Mouse (Mus musculus) spleen, adult 2 months (tissue): Measurements from ENCODE around the gene Dnajc30. TPM values are rescaled to one million over a fixed set of nuclear protein-coding genes. Genes with fewer than 3 reads are reported as not detected.
"Not testable (repeated sequence)": the region's sequence is repeated elsewhere in the genome, so short reads cannot be mapped to it uniquely, and the experiment has no call there.

Experiments used
- DNase-seq, 2 experiments: peaks; one replicate each; pipeline versions ENCODE4 v3.0.0 to v3.0.0-alpha.2; 2012 to 2021; ENCODE audit warnings: low spot score in 2 of 2, low read depth in 1 of 2
- H3K27ac ChIP-seq: fragments of 200-500 bp; 2 replicates; pipeline ENCODE4 v1.5.1; 2012; ENCODE audit warnings: low read length, inconsistent platforms; ENCODE audit not compliant: insufficient read depth
- H3K27me3 ChIP-seq: fragments of 200-500 bp; 2 replicates; pipeline ENCODE4 v1.6.1; 2012; ENCODE audit warnings: mild to moderate bottlenecking, moderate library complexity, low read length, inconsistent platforms; ENCODE audit not compliant: control insufficient read depth, insufficient read depth
- H3K36me3 ChIP-seq: fragments of 200-500 bp; 2 replicates; pipeline ENCODE4 v1.6.1; 2012; ENCODE audit warnings: mild to moderate bottlenecking, low read length, inconsistent platforms; ENCODE audit not compliant: control insufficient read depth, insufficient read depth
- H3K4me1 ChIP-seq: fragments of 200-500 bp; 2 replicates; pipeline ENCODE4 v1.6.1; 2011; ENCODE audit warnings: inconsistent platforms; ENCODE audit not compliant: control insufficient read depth, insufficient read depth, insufficient read length
- H3K4me3 ChIP-seq: fragments of 200-500 bp; 2 replicates; pipeline ENCODE4 v1.5.1; 2011; ENCODE audit warnings: mild to moderate bottlenecking, inconsistent platforms; ENCODE audit not compliant: insufficient read depth, insufficient read length; ENCODE audit errors: extremely low read depth
- CTCF ChIP-seq: fragments of 200-500 bp; IDR thresholded peaks from 2 replicates; pipeline ENCODE4 v1.5.1; 2011; ENCODE audit warnings: mild to moderate bottlenecking, inconsistent platforms; ENCODE audit not compliant: insufficient read depth, insufficient read length, insufficient replicate concordance; ENCODE audit errors: extremely low read depth
- POLR2A ChIP-seq: fragments of 200-500 bp; IDR thresholded peaks from 2 replicates; pipeline ENCODE4 v1.6.1; 2011; ENCODE audit warnings: low read depth, low read length, inconsistent platforms
- WGBS: fragments of 180-500 bp; shearing (Covaris S2); methylation state at CpG from one replicate; pipeline ENCODE4 v1.1.7; 2018; 5-methylcytosine and 5-hydroxymethylcytosine counted together
- polyA plus RNA-seq: library from polyadenylated mRNA; depleted of rRNA; stranded (reverse); fragments of >200 nt; gene quantifications from 2 replicates; pipeline ENCODE4 v1.2.3, GENCODE M21; 2012

Dnajc30 gene
- polyA plus RNA-seq, 1 experiment = 15.5 TPM

GRCm38 (mm10) chr5:135053356-135053755 is 10.6 kb upstream of the Dnajc30 start:
- WGBS = 93% methylated on average over 12 of the region's 12 CpGs
- H3K36me3 ChIP-seq = peaks cover 17% of the 10 kb centered on the region
- no peaks in the 10 kb centered on the region for H3K27me3 ChIP-seq
- no peaks in the 10 kb centered on the region for H3K4me1 ChIP-seq
- no peak overlapping the region for H3K4me3 ChIP-seq
- DNase-seq = no peak
- no peak for TF ChIP-seq CTCF
- TF ChIP-seq POLR2A = no peak
- H3K27ac ChIP-seq = no peak overlapping the region

DNA sequence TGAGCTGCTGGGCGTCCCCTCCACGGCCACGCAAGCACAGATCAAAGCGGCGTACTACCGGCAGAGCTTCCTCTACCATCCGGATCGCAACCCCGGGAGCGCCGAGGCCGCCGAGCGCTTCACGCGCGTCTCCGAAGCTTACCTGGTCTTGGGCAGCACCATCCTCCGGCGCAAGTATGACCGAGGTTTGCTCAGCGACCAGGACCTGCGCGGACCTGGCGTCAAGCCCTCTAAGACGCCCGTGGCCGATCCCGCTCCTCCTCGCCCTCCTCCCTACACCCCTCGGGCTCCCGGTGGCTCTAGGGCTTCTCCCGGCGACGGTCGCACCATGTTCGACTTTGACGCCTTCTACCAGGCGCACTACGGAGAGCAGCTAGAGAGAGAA is 372 bp downstream of the Dnajc30 start:
- WGBS = 1% methylated on average over 40 of the region's 40 CpGs
- Histone ChIP-seq H3K36me3 (peaks cover 7% of the 10 kb centered on the region), H3K27ac (peak overlapping the region; percentile 67), H3K4me1 (no peaks in the 10 kb centered on the region; the same call in 1 of the 2 replicates), H3K4me3 (peak overlapping the region; percentile 81), H3K27me3 (no peaks in the 10 kb centered on the region)
- no peak for TF ChIP-seq POLR2A
- TF ChIP-seq CTCF = no peak
- DNase-seq = no peak

DNA sequence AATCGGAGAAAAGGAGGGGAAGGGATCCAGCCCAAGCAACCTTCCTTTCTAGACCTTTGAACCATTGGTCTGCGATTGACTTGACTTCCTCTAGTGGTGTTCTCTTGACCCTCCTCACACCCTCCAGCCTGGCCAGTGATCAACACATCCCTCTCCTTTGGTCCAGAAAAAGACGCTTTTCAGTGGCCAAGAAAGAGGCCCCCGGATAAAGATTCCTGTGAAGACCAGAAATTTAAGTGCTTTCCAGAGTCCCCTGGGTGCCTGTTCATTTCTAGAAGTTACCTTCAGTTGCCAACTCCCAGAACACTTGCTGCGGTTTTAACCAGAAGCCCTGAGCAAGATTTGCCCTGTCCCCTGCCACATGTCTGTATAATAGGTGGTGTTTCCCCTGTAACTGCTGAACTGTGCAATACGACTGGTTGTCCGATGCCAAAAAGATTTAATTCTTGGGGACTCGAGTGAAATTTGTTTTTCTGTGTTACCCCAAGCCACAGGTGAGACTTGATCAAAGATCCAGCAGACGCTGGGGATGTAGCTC is 976 bp downstream of the Dnajc30 start, which contains the start of gene Bud23:
TSS of gene Bud23 (minus strand) at position 51 of the 538 bp plus-strand sequence.
- H3K27me3 ChIP-seq, H3K4me1 ChIP-seq, H3K36me3 ChIP-seq, DNase-seq: not testable (repeated sequence)
- H3K4me3 ChIP-seq = peak within 1 kb of the TSS; percentile 81
- 75% methylated on average over 9 of the region's 9 CpGs for WGBS
- H3K27ac ChIP-seq = peak within 1 kb of the TSS; percentile 67

DNA sequence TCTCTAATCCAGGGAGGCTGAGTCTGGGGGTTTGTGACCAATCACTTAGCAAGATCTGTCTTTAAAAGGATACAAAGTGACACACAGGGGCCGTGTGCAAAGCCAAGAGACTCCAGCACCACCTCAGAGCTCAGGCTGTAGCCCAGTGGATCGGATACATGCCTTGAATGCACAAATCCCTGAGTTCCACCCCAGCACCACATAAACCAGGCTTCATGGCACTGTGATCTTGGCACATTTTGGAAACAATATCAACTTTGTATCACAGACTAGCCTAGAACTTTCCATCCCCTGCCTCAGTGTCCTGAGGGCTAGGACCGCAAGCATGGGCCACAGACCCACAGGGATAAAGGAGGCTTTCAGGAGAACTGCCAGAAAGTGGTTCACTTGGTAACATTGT is 2.0 kb downstream of the Dnajc30 start:
- Histone ChIP-seq H3K36me3 (no peaks in the 10 kb centered on the region), H3K4me3 (no peak overlapping the region), H3K27me3 (no peaks in the 10 kb centered on the region), H3K27ac (no peak overlapping the region), H3K4me1 (no peaks in the 10 kb centered on the region; the same call in 1 of the 2 replicates)
- WGBS = 95% methylated on average over 3 of the region's 3 CpGs
- TF ChIP-seq CTCF (no peak), POLR2A (no peak)
- DNase-seq = no peak

DNA sequence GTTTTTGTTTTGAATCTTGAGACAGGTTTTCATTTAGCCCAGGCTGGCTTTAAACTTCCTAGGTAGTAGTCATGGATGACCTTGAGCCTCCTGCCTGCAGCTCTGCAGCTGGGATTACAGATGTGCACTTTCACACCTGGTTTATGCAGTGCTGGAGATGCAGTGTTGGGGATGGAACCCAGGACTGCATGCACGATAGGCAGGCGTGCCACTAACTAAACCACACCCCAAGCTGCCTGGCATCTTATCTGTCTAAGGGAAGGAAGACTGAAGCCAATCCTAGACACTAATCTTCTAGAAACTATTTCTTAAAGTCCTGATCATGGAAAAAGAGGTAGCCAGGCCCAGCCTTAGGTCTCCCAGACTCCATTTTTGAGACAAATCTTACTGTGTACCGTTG is 6.4 kb downstream of the Dnajc30 start:
- Histone ChIP-seq H3K27me3 (no peaks in the 10 kb centered on the region), H3K36me3 (no peaks in the 10 kb centered on the region), H3K4me3 (no peak overlapping the region), H3K4me1 (no peaks in the 10 kb centered on the region; the same call in 1 of the 2 replicates), H3K27ac (no peak overlapping the region)
- no peak for DNase-seq
- WGBS = 87% methylated on average over 3 of the region's 3 CpGs
- TF ChIP-seq CTCF (no peak), POLR2A (no peak)

DNA sequence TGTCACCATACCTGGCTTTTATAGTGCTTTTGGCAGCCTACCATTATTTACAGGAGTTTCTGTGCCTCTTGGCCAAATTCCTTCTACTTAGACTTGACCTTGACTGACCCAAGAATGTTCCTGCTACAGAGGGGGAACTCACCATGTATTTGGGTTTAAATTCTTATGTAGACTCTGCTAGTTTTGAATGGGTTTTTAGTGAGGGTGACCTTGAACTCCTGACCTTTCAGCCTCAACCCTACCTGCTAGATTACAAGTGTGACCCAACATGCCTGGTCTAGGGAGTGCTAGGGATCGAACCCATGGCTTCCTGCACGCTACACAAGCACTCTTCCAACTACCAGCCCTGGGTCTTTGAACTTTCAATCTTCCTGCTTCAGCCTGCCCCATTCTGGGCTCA is 8.1 kb downstream of the Dnajc30 start:
- 93% methylated on average over 2 of the region's 2 CpGs for WGBS
- TF ChIP-seq POLR2A (no peak), CTCF (no peak)

DNA sequence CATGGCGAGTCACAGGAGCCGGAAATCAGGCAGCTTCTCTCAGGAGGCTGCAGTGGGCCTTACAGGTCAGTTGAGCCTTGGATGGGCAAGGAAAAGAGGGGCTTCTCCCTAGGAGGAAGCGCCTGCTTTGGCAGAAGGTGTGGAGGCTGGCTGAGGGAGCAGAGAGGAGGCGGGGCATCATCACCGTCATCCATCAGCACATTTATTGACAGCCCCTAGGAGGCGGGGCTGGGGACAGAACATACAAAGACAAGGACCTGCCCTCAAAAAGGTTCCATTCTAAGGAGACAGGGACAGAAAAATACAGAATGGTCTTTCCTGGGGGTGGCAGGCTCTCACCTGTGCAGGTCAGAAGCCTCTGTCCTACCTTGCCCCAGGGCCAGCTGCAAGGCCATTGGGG is 8.7 kb downstream of the Dnajc30 start:
- WGBS = 87% methylated on average over 6 of the region's 6 CpGs
- Histone ChIP-seq H3K4me3 (no peak overlapping the region), H3K27me3 (peaks cover 2% of the 10 kb centered on the region; the same call in 1 of the 2 replicates), H3K27ac (no peak overlapping the region), H3K4me1 (no peaks in the 10 kb centered on the region; the same call in 1 of the 2 replicates), H3K36me3 (no peaks in the 10 kb centered on the region)
- no peak for TF ChIP-seq CTCF
- TF ChIP-seq POLR2A = no peak
- DNase-seq = no peak

More for the DNA sequence above, 8.1 kb downstream of the Dnajc30 start:
- H3K27me3 ChIP-seq = no peaks in the 10 kb centered on the region
- H3K4me1 ChIP-seq = no peaks in the 10 kb centered on the region
- no peak overlapping the region for H3K4me3 ChIP-seq
- H3K36me3 ChIP-seq = no peaks in the 10 kb centered on the region
- DNase-seq = no peak
- H3K27ac ChIP-seq = no peak overlapping the region
